Mouse (Mus musculus) hindbrain, embryonic 11.5 days (tissue): ENCODE results near the gene Akap17b. TPM values are rescaled to one million over a fixed set of nuclear protein-coding genes. Genes with fewer than 3 reads are reported as not detected.
A peak's percentile ranks its signal among the peaks of the same experiment; 100 is the strongest.
"Not testable (repeated sequence)": the region's sequence is repeated elsewhere in the genome, so short reads cannot be mapped to it uniquely, and the experiment has no call there.

ENCODE experiments used
- ATAC-seq: fragments of 200-750 bp; cut with Nextera tagmentation; 2 replicates; pipeline ENCODE4 v1.8.0; 2017; ENCODE audit warnings: mild to moderate bottlenecking, moderate TSS enrichment, moderate library complexity; ENCODE audit not compliant: low FRiP score
- DNase-seq: peaks from one replicate; pipeline ENCODE4 v3.0.0-alpha.2; 2015; ENCODE audit warnings: low spot score
- H3K27ac ChIP-seq: fragments of 300-500 bp; sonication (generic); 2 replicates; pipeline ENCODE4 v1.5.1; 2014; ENCODE audit warnings: mild to moderate bottlenecking, low read depth, low read length
- H3K27me3 ChIP-seq: fragments of 300-500 bp; sonication (generic); 2 replicates; pipeline ENCODE4 v1.6.1; 2014; ENCODE audit warnings: mild to moderate bottlenecking, low read length, moderate library complexity, mixed read lengths; ENCODE audit not compliant: control insufficient read depth, insufficient read depth
- H3K36me3 ChIP-seq: fragments of 300-500 bp; sonication (generic); 2 replicates; pipeline ENCODE4 v1.6.1; 2014; ENCODE audit warnings: mild to moderate bottlenecking, low read length, moderate library complexity, mixed read lengths; ENCODE audit not compliant: control insufficient read depth, insufficient read depth
- H3K4me1 ChIP-seq: fragments of 300-500 bp; sonication (generic); replicated peaks from 2 replicates; pipeline ENCODE4 v1.6.1; 2014; ENCODE audit warnings: low read length, mixed read lengths; ENCODE audit not compliant: control insufficient read depth, insufficient read depth
- H3K4me2 ChIP-seq: fragments of 300-500 bp; sonication (generic); replicated peaks from 2 replicates; pipeline ENCODE4 v1.6.1; 2014; ENCODE audit warnings: mild to moderate bottlenecking, low read depth, low read length
- H3K4me3 ChIP-seq: fragments of 300-500 bp; sonication (generic); 2 replicates; pipeline ENCODE4 v1.5.1; 2014; ENCODE audit warnings: low read depth, low read length
- H3K9ac ChIP-seq: fragments of 300-500 bp; sonication (generic); 2 replicates; pipeline ENCODE4 v1.6.1; 2014; ENCODE audit warnings: low read depth, low read length
- H3K9me3 ChIP-seq: fragments of 300-500 bp; sonication (generic); 2 replicates; pipeline ENCODE4 v1.6.1; 2016; ENCODE audit warnings: low read length; ENCODE audit not compliant: control insufficient read depth
- WGBS: fragments of 180-500 bp; shearing (Covaris S2); extraction: QIAGEN DNeasy Blood & Tissue Kit; methylation state at CpG from one replicate; pipeline ENCODE4 v1.1.7; 2014; 5-methylcytosine and 5-hydroxymethylcytosine counted together
- polyA plus RNA-seq: library from polyadenylated mRNA; unstranded; fragments of >200 nt; fragmentation: Nextera tagmentation; extraction: Ambion mirVana; gene quantifications from 2 replicates; pipeline ENCODE4 v1.2.1, GENCODE M21; 2014

Gene Akap17b
- polyA plus RNA-seq, 1 experiment from 2014 or later = 5.9 TPM

GRCm38 (mm10) chrX:36604040-36604439 is 41.2 kb downstream of the Akap17b start:
- H3K9ac ChIP-seq = no peak overlapping the region
- H3K4me3 ChIP-seq = no peak overlapping the region
- H3K4me2 ChIP-seq = no peak overlapping the region
- no peak overlapping the region for H3K27ac ChIP-seq
- ATAC-seq (no peak), DNase-seq (no peak)
- H3K27me3 ChIP-seq = no peaks in the 10 kb centered on the region
- 92% methylated on average over 4 of the region's 4 CpGs for WGBS
- H3K36me3 ChIP-seq = no peaks in the 10 kb centered on the region
- 0 out of 2 replicates have a peak, but pooled peaks cover 2% of the 10 kb centered on the region for H3K4me1 ChIP-seq
- H3K9me3 ChIP-seq = no peaks in the 10 kb centered on the region

GRCm38 (mm10) chrX:36602926-36603325 is 42.3 kb downstream of the Akap17b start:
- H3K4me2 ChIP-seq = no peak overlapping the region
- H3K36me3 ChIP-seq = no peaks in the 10 kb centered on the region
- H3K27ac ChIP-seq = no peak overlapping the region
- H3K9ac ChIP-seq = no peak overlapping the region
- no peaks in the 10 kb centered on the region for H3K27me3 ChIP-seq
- H3K9me3 ChIP-seq = no peaks in the 10 kb centered on the region
- ATAC-seq (no peak), DNase-seq (no peak)
- 0 out of 2 replicates have a peak, but pooled peaks cover 2% of the 10 kb centered on the region for H3K4me1 ChIP-seq
- H3K4me3 ChIP-seq = no peak overlapping the region
- 89% methylated on average over 2 of the region's 2 CpGs for WGBS

GRCm38 (mm10) chrX:36600066-36600465 is 45.1 kb downstream of the Akap17b start:
- WGBS = 69% methylated on average over 8 of the region's 8 CpGs
- Histone ChIP-seq H3K4me3 (peak overlapping the region; percentile 62; the same call in 1 of the 2 replicates), H3K4me1 (0 out of 2 replicates have a peak, but pooled peaks cover 2% of the 10 kb centered on the region), H3K9me3 (no peaks in the 10 kb centered on the region), H3K4me2 (peak overlapping the region; percentile 49), H3K36me3 (no peaks in the 10 kb centered on the region), H3K27me3 (no peaks in the 10 kb centered on the region), H3K27ac (no peak overlapping the region), H3K9ac (no peak overlapping the region)
- DNase-seq = no peak
- no peak for ATAC-seq

- H3K4me3 ChIP-seq = peak overlapping the region; percentile 62
- no peaks in the 10 kb centered on the region for H3K9me3 ChIP-seq
- no peaks in the 10 kb centered on the region for H3K36me3 ChIP-seq
- no peak overlapping the region for H3K27ac ChIP-seq
- ATAC-seq (no peak), DNase-seq (peak; percentile 34)
- WGBS = 51% methylated on average over 3 of the region's 3 CpGs
- 0 out of 2 replicates have a peak, but pooled peaks cover 2% of the 10 kb centered on the region for H3K4me1 ChIP-seq
- peak overlapping the region; percentile 49 for H3K4me2 ChIP-seq
- no peaks in the 10 kb centered on the region for H3K27me3 ChIP-seq
- no peak overlapping the region for H3K9ac ChIP-seq
These were observed 45.5 kb downstream of the Akap17b start for GRCm38 (mm10) chrX:36599656-36600055.

DNA sequence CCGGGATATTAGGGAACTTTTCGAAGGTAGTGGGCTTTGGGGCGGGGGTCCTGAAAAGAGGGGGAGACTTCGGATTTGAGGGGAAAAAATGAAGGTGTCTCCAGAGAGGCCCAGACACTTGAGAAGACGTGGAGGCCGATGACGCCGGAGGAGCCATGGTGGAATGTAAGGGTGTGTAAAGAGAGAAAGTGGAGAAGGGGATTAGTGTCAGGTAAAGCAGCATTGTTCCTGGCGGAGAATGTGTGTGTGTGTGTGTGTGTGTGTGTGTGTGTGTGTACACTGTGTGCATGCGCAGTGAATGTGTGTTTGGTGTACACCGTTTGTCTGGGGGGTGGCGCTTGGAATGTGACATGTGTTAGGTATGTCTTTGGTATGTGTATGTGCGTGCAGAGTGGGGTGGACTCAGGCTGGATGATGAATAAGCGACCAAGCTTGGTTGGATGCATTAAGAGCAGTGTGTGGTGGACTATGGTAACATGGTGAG is 46.3 kb downstream of the Akap17b start:
- H3K36me3 ChIP-seq = no peaks in the 10 kb centered on the region
- H3K4me2 ChIP-seq = peak overlapping the region; percentile 49
- no peaks in the 10 kb centered on the region for H3K9me3 ChIP-seq
- H3K27me3 ChIP-seq = no peaks in the 10 kb centered on the region
- peak overlapping the region; percentile 62 for H3K4me3 ChIP-seq
- ATAC-seq (peak; percentile 29; the same call in 1 of the 2 replicates), DNase-seq (peak; percentile 37)
- 23% methylated on average over 13 of the region's 14 CpGs for WGBS
- H3K9ac ChIP-seq = peak overlapping the region; percentile 79
- peak overlapping the region; percentile 61; the same call in 1 of the 2 replicates for H3K27ac ChIP-seq
- H3K4me1 ChIP-seq = 0 out of 2 replicates have a peak, but pooled peaks cover 2% of the 10 kb centered on the region

DNA sequence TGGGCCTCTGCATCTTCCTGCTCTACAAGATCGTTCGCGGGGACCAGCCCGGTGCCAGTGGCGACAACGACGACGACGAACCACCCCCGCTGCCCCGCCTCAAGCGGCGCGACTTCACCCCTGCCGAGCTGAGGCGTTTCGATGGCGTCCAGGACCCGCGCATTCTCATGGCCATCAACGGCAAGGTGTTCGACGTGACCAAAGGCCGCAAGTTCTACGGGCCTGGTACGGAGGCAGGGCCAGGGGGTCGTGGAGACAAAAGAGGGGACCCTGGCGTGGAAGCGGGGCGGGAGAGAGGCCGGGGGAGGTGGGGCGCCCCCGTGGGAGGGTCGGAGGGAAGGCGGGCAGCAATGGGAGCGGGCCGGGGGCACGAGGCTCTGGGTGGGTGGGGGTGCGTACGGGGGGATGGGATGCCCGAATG is 46.8 kb downstream of the Akap17b start:
- H3K36me3 ChIP-seq = no peaks in the 10 kb centered on the region
- 0 out of 2 replicates have a peak, but pooled peaks cover 2% of the 10 kb centered on the region for H3K4me1 ChIP-seq
- H3K27me3 ChIP-seq = no peaks in the 10 kb centered on the region
- H3K9ac ChIP-seq = peak overlapping the region; percentile 79
- ATAC-seq (peak; percentile 69), DNase-seq (peak; percentile 57)
- peak overlapping the region; percentile 49 for H3K4me2 ChIP-seq
- H3K4me3 ChIP-seq = peak overlapping the region; percentile 62
- H3K9me3 ChIP-seq = no peaks in the 10 kb centered on the region
- peak overlapping the region; percentile 61 for H3K27ac ChIP-seq
- WGBS = 26% methylated on average over 31 of the region's 41 CpGs

DNA sequence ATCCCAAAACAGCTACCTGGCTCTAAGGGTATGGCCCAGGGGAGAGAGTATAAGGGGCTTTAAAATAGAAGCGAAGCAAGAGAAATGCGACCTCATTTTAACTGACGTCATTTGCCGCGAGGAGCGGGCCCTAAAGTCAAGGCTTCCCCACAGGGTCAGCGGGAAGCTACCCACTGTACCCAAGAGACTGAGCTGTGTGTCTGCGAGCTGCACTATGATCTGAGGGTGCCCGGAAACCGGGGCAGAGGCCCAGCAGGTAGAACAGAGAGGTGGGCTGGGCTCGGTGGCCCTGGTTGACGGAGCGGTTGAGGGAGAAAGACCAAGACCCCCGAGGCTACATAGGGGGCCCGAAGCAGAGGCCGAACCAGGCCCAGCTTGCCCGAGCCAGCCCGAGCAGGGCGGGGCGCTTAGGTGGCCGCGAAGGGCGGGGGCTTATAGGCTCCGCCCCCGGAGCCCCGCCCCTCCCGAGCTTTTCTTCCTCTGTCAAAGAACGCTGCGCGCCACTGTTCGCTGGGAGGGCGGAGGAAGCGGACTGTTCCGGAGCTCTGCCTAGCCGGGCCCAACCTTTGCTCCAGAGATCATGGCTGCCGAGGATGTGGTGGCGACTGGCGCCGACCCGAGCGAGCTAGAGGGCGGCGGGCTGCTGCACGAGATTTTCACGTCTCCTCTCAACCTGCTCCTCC is 47.3 kb downstream of the Akap17b start, which contains the start of gene Pgrmc1:
Gene Pgrmc1, plus strand, starts transcription at position 500 of the 683 bp plus-strand sequence.
- peak; percentile 95 for ATAC-seq
- no peaks in the 10 kb centered on the region for H3K27me3 ChIP-seq
- H3K4me1 ChIP-seq = 0 out of 2 replicates have a peak, but pooled peaks cover 2% of the 10 kb centered on the region
- H3K9ac ChIP-seq = peak within 1 kb of the TSS; percentile 79
- 24% methylated on average over 31 of the region's 45 CpGs for WGBS
- no peaks in the 10 kb centered on the region for H3K9me3 ChIP-seq
- peak; percentile 86 for DNase-seq
- peak within 1 kb of the TSS; percentile 62 for H3K4me3 ChIP-seq
- peak within 1 kb of the TSS; percentile 61 for H3K27ac ChIP-seq
- H3K36me3 ChIP-seq = no peaks in the 10 kb centered on the region
- peak within 1 kb of the TSS; percentile 49 for H3K4me2 ChIP-seq

GRCm38 (mm10) chrX:36596483-36597120 is 48.6 kb downstream of the Akap17b start:
- 86% methylated on average over 5 of the region's 5 CpGs for WGBS
- not testable (repeated sequence) for H3K4me2 ChIP-seq, H3K4me3 ChIP-seq, H3K4me1 ChIP-seq, H3K9ac ChIP-seq, DNase-seq, ATAC-seq, H3K9me3 ChIP-seq, H3K27me3 ChIP-seq, H3K27ac ChIP-seq, H3K36me3 ChIP-seq
